Mouse (Mus musculus) heart, embryonic 16.5 days (tissue): ENCODE results near the gene Camta1. TPM values are rescaled to one million over a fixed set of nuclear protein-coding genes. Genes with fewer than 3 reads are reported as not detected.

Experiments used
- ATAC-seq: fragments of 200-750 bp; cut with Nextera tagmentation; replicated peaks from 2 replicates; pipeline ENCODE4 v1.8.0; 2017; ENCODE audit warnings: moderate number of reproducible peaks; ENCODE audit not compliant: insufficient read depth, low FRiP score; ENCODE audit errors: extremely low read depth
- H3K27ac ChIP-seq: fragments of 300-500 bp; sonication (generic); 2 replicates; pipeline ENCODE4 v1.5.1; 2014; ENCODE audit warnings: mild to moderate bottlenecking, low read length, control low read depth, moderate library complexity
- H3K27me3 ChIP-seq: fragments of 300-500 bp; sonication (generic); 2 replicates; pipeline ENCODE4 v1.6.1; 2014; ENCODE audit warnings: low read length, mixed read lengths; ENCODE audit not compliant: control insufficient read depth, insufficient read depth
- H3K36me3 ChIP-seq: fragments of 300-500 bp; sonication (generic); 2 replicates; pipeline ENCODE4 v1.6.1; 2014; ENCODE audit not compliant: control insufficient read depth, insufficient read depth
- H3K4me1 ChIP-seq: fragments of 300-500 bp; sonication (generic); 2 replicates; pipeline ENCODE4 v1.6.1; 2014; ENCODE audit warnings: low read length, mixed read lengths; ENCODE audit not compliant: control insufficient read depth, insufficient read depth
- H3K4me2 ChIP-seq: fragments of 300-500 bp; sonication (generic); 2 replicates; pipeline ENCODE4 v1.6.1; 2014; ENCODE audit warnings: low read depth, mild to moderate bottlenecking, control low read depth, low read length
- H3K4me3 ChIP-seq: fragments of 300-500 bp; sonication (generic); 2 replicates; pipeline ENCODE4 v1.5.1; 2014; ENCODE audit warnings: mild to moderate bottlenecking, control low read depth, low read length
- H3K9ac ChIP-seq: fragments of 300-500 bp; sonication (generic); 2 replicates; pipeline ENCODE4 v1.6.1; 2014; ENCODE audit warnings: low read length, control low read depth
- H3K9me3 ChIP-seq: fragments of 300-500 bp; sonication (generic); replicated peaks from 2 replicates; pipeline ENCODE4 v1.6.1; 2016; ENCODE audit warnings: low read length; ENCODE audit not compliant: control insufficient read depth
- WGBS: fragments of 180-500 bp; shearing (Covaris S2); extraction: QIAGEN DNeasy Blood & Tissue Kit; methylation state at CpG from one replicate; pipeline ENCODE4 v1.1.7; 2014; 5-methylcytosine and 5-hydroxymethylcytosine counted together
- polyA plus RNA-seq: library from polyadenylated mRNA; unstranded; fragments of >200 nt; fragmentation: Nextera tagmentation; extraction: Ambion mirVana; gene quantifications from 2 replicates; pipeline ENCODE4 v1.2.1, GENCODE M21; 2015

The Camta1 gene
- polyA plus RNA-seq, 1 experiment from 2014 or later: 141 TPM

- peak overlapping the region; percentile 38; the same call in 1 of the 2 replicates for H3K27ac ChIP-seq
- no peak overlapping the region for H3K4me3 ChIP-seq
- H3K27me3 ChIP-seq: no peaks in the 10 kb centered on the region
- peak; percentile 18; the same call in 1 of the 2 replicates for ATAC-seq
- H3K9ac ChIP-seq: 0 out of 2 replicates have a peak overlapping the region, but pooled peaks have one; percentile 22
- WGBS: 49% methylated on average over 9 of the region's 9 CpGs
- no peaks in the 10 kb centered on the region for H3K4me1 ChIP-seq
- H3K36me3 ChIP-seq: peaks cover 35% of the 10 kb centered on the region
- no peak overlapping the region for H3K4me2 ChIP-seq
- no peaks in the 10 kb centered on the region for H3K9me3 ChIP-seq
Measured at GRCm38 (mm10) chr4:150901651-150902050, 960.0 kb downstream of the Camta1 start.

- Histone ChIP-seq H3K27me3 (no peaks in the 10 kb centered on the region), H3K9me3 (no peaks in the 10 kb centered on the region), H3K36me3 (peaks cover 38% of the 10 kb centered on the region), H3K9ac (no peak overlapping the region), H3K4me2 (no peak overlapping the region), H3K4me3 (no peak overlapping the region), H3K27ac (no peak overlapping the region), H3K4me1 (no peaks in the 10 kb centered on the region)
- ATAC-seq: no peak
- WGBS: 93% methylated on average over 13 of the region's 13 CpGs
Measured at GRCm38 (mm10) chr4:150900486-150900885, 961.2 kb downstream of the Camta1 start.

- ATAC-seq: no peak; the same call in 1 of the 2 replicates
- H3K27ac ChIP-seq: no peak overlapping the region
- no peaks in the 10 kb centered on the region for H3K9me3 ChIP-seq
- no peaks in the 10 kb centered on the region for H3K4me1 ChIP-seq
- H3K4me3 ChIP-seq: no peak overlapping the region
- H3K36me3 ChIP-seq: peaks cover 31% of the 10 kb centered on the region
- no peak overlapping the region for H3K4me2 ChIP-seq
- WGBS: 54% methylated on average over 13 of the region's 13 CpGs
- H3K9ac ChIP-seq: no peak overlapping the region
- H3K27me3 ChIP-seq: no peaks in the 10 kb centered on the region
Measured at GRCm38 (mm10) chr4:150898716-150899365, 962.8 kb downstream of the Camta1 start.

GRCm38 (mm10) chr4:150896896-150897624, 964.6 kb downstream of the Camta1 start:
- 0 out of 2 replicates have a peak overlapping the region, but pooled peaks have one; percentile 30 for H3K27ac ChIP-seq
- H3K9me3 ChIP-seq: no peaks in the 10 kb centered on the region
- ATAC-seq: no peak
- no peak overlapping the region for H3K9ac ChIP-seq
- peaks cover 26% of the 10 kb centered on the region for H3K36me3 ChIP-seq
- no peaks in the 10 kb centered on the region for H3K4me1 ChIP-seq
- H3K27me3 ChIP-seq: no peaks in the 10 kb centered on the region
- no peak overlapping the region for H3K4me3 ChIP-seq
- WGBS: 90% methylated on average over 26 of the region's 26 CpGs
- no peak overlapping the region for H3K4me2 ChIP-seq

GRCm38 (mm10) chr4:150894718-150895501, 966.8 kb downstream of the Camta1 start:
- WGBS: 69% methylated on average over 8 of the region's 8 CpGs
- H3K36me3 ChIP-seq: peaks cover 17% of the 10 kb centered on the region
- H3K27me3 ChIP-seq: no peaks in the 10 kb centered on the region
- no peak for ATAC-seq
- no peak overlapping the region for H3K4me2 ChIP-seq
- no peak overlapping the region for H3K27ac ChIP-seq
- no peaks in the 10 kb centered on the region for H3K9me3 ChIP-seq
- H3K9ac ChIP-seq: no peak overlapping the region
- H3K4me3 ChIP-seq: no peak overlapping the region
- H3K4me1 ChIP-seq: no peaks in the 10 kb centered on the region

- no peak overlapping the region for H3K4me3 ChIP-seq
- no peak for ATAC-seq
- no peak overlapping the region; the same call in 1 of the 2 replicates for H3K27ac ChIP-seq
- H3K4me2 ChIP-seq: no peak overlapping the region
- 54% methylated on average over 5 of the region's 5 CpGs for WGBS
- H3K4me1 ChIP-seq: peaks cover 4% of the 10 kb centered on the region; the same call in 1 of the 2 replicates
- H3K36me3 ChIP-seq: no peaks in the 10 kb centered on the region
- H3K27me3 ChIP-seq: no peaks in the 10 kb centered on the region
- no peak overlapping the region for H3K9ac ChIP-seq
- no peaks in the 10 kb centered on the region for H3K9me3 ChIP-seq
Measured at GRCm38 (mm10) chr4:150891308-150891707, 970.4 kb downstream of the Camta1 start.

- no peaks in the 10 kb centered on the region for H3K9me3 ChIP-seq
- H3K9ac ChIP-seq: no peak overlapping the region
- H3K27ac ChIP-seq: no peak overlapping the region
- peak overlapping the region; percentile 49 for H3K4me2 ChIP-seq
- H3K36me3 ChIP-seq: no peaks in the 10 kb centered on the region
- H3K4me1 ChIP-seq: peaks cover 4% of the 10 kb centered on the region; the same call in 1 of the 2 replicates
- no peak overlapping the region for H3K4me3 ChIP-seq
- 50% methylated on average over 13 of the region's 13 CpGs for WGBS
- H3K27me3 ChIP-seq: no peaks in the 10 kb centered on the region
- no peak for ATAC-seq
Measured at GRCm38 (mm10) chr4:150889955-150890315, 971.7 kb downstream of the Camta1 start.

- 0 out of 2 replicates have a peak, but pooled peaks have one; percentile 28 for ATAC-seq
- 38% methylated on average over 20 of the region's 20 CpGs for WGBS
- no peaks in the 10 kb centered on the region for H3K27me3 ChIP-seq
- no peak overlapping the region for H3K27ac ChIP-seq
- H3K4me3 ChIP-seq: no peak overlapping the region
- H3K4me1 ChIP-seq: peaks cover 4% of the 10 kb centered on the region; the same call in 1 of the 2 replicates
- H3K9ac ChIP-seq: no peak overlapping the region
- H3K36me3 ChIP-seq: no peaks in the 10 kb centered on the region
- no peaks in the 10 kb centered on the region for H3K9me3 ChIP-seq
- peak overlapping the region; percentile 49 for H3K4me2 ChIP-seq
Measured at GRCm38 (mm10) chr4:150889273-150889954, 972.3 kb downstream of the Camta1 start.
